Mouse (Mus musculus) skeletal muscle tissue, adult 2 months (tissue): Measurements from ENCODE around the gene Ddx19a.
A peak's percentile ranks its signal among the peaks of the same experiment; 100 is the strongest.
"Not testable (repeated sequence)": the region's sequence is repeated elsewhere in the genome, so short reads cannot be mapped to it uniquely, and the experiment has no call there.

Experiments used
- DNase-seq: peaks from one replicate; pipeline ENCODE4 v3.0.0-alpha.2; 2012; ENCODE audit warnings: low read depth, low spot score

Ddx19a gene

DNA sequence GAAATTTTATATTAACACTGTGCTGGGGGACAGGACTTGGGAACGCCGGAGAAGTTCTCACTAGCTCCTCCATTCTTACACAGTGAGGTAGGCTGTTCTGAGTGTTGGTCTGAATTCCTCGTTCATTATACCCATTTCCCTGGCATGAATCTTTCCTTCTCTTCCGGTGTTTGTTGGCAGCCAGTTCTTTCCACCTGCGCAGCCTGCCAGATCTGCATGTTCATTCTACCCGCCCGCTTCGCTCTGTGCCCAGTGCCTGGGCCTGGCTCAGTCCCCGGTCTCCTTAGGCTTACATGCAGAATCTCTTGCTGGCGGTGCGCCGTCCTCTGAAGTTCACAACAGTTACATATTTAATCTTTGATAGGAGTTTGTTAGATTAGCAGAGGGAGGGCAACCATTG, 61.4 kb downstream of the Ddx19a start:
- peak; percentile 70 for DNase-seq

DNA sequence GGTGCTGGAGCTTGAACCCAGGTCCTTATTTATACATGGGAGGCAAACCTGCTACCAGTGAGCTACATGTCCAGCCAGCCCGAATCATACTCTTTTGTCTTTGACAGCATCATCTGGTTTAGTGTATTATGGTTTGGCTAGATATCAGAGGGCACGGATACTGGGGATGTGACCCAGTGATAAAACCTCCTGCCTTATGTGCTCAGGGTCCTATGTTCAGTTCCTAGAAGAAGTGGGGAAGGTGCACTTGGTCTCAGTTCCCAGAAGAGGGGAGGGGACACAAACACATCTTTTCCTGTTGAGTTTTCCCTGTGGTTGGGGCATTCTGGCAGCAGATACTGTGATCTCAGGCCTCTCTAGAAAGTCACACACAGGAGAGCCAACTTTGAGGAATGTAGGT, 64.3 kb downstream of the Ddx19a start:
- DNase-seq = no peak

DNA sequence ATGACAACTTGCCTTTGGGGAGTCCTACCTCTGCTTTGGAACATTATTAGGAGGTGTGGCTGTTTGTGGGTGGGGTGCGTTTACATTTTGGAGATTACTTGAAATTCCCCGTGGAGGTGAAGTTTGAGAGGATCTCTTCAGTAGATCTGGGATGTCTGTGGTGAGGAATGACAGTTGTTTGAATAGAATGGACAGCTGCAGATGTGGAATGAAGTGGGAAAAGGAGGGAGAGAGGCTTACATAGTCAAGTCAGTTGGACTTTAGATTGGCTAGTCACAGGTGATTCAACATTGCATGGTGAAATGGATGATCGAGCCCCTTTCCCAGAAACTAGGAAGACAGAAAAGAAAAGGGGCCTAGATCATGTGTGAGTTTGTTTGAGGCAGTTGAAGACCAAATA, 65.2 kb downstream of the Ddx19a start:
- DNase-seq = no peak

DNA sequence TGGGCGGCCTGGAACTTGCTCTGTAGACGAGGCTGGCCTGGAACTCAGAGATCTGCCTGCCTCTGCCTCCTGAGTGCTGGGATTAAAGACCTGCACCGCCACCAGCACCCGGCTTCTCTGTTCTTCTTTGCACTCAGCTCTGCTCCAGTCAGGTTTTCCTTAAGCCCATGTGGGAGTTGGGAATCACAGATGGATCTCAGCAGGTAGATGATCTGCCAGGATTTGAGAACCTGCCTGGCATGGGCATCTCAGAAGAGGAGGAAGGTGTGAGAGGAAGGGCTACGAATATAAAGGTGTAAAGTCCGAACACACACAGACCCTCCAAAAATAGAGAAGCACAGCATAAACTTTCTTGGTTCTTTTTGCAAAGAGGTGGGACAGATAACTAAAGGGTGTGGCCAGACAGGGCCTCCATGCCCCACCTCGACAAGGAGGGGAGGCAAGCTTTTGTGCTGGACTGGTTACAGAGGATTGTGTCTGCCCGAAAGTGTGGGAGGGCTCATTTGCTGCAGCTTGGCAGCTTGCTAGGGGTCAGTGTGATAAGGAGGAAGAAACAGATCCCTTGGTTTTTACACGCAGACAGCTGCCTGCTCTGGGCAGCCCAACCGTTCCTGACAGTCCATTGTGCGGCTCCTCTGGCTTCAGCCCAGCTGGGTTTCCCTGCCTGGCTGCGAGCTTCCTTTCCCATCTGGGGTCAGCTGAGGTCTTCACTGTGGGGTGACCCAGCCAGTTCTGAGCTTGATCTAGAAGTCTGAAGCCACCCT, 66.2 kb downstream of the Ddx19a start:
- DNase-seq = peak; percentile 66

GRCm38 (mm10) chr8:110929672-110930071, 67.9 kb downstream of the Ddx19a start:
- not testable (repeated sequence) for DNase-seq

- no peak for DNase-seq
These were observed 68.5 kb downstream of the Ddx19a start for GRCm38 (mm10) chr8:110929066-110929465.

DNA sequence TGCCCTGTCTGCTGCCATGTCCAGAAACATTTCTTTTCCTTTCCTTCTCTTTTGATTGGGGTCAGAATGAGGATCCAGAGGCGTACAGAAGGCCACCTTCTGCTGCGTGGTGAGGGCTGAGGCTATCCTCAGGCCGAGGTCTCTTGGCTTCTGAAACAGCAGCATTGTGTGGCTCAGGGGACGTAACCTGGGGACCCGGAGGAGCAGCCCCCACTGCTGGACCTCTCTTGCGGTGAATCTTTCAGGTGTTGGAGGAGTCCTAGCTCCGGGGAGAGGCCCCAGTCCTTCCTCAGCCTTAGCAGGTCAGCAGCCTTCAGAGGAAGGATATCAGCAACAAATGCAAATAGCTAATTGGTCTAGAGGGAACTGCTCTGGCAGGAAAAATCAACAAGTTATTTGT, 69.2 kb downstream of the Ddx19a start:
- no peak for DNase-seq

- no peak for DNase-seq
These were observed 70.9 kb downstream of the Ddx19a start for GRCm38 (mm10) chr8:110926690-110927089.

GRCm38 (mm10) chr8:110925691-110926140, 71.9 kb downstream of the Ddx19a start:
- no peak for DNase-seq
